ENCODE assay signal across 37 mouse cellular contexts in genomic region chr17:71636786-71637185, GRCm38 (mm10). TPM values are rescaled to one million over a fixed set of nuclear protein-coding genes. Genes with fewer than 3 reads are reported as not detected.
"Had no signal": no experiment of that assay in that cellular context is flagged by ENCODE, and none has a peak within 500 bp of the region (broad histone marks: within the 10 kb centered on the region; RNA-seq: fewer than 3 reads in every experiment).

No protein-coding gene starts in this region.

- H3K4me1 ChIP-seq: limb, embryonic 10.5 days; limb, embryonic 12.5 days; limb, embryonic 13.5 days; limb, embryonic 15.5 days; liver, embryonic 12.5 days; liver, embryonic 13.5 days; liver, embryonic 15.5 days; lung, embryonic 15.5 days; midbrain, embryonic 10.5 days; midbrain, embryonic 12.5 days; midbrain, embryonic 13.5 days; midbrain, embryonic 15.5 days; neural tube, embryonic 12.5 days; neural tube, embryonic 13.5 days had no signal

- H3K27me3 ChIP-seq: limb, embryonic 12.5 days; limb, embryonic 13.5 days; limb, embryonic 15.5 days; liver, embryonic 12.5 days; liver, embryonic 13.5 days; liver, embryonic 15.5 days; lung, embryonic 15.5 days; midbrain, embryonic 12.5 days; midbrain, embryonic 13.5 days; midbrain, embryonic 15.5 days; neural tube, embryonic 12.5 days; neural tube, embryonic 13.5 days had no signal

- H3K4me3 ChIP-seq: limb, embryonic 10.5 days; limb, embryonic 12.5 days; limb, embryonic 13.5 days; limb, embryonic 15.5 days; liver, embryonic 12.5 days; liver, embryonic 13.5 days; liver, embryonic 15.5 days; lung, embryonic 15.5 days; midbrain, embryonic 10.5 days; midbrain, embryonic 12.5 days; midbrain, embryonic 13.5 days; midbrain, embryonic 15.5 days; neural tube, embryonic 12.5 days; neural tube, embryonic 13.5 days had no signal

- DNase-seq: left cerebral cortex, postnatal 4 days; liver; liver, embryonic 13.5 days; liver, postnatal 0 days; lung, adult 18-20 months; lung, adult 2 months; lung, embryonic 14.5 days; lung, postnatal 10 days; lung, postnatal 14 days; lung, postnatal 36 days; lung, postnatal 4 days; midbrain, embryonic 14.5 days had no signal

- H3K27ac ChIP-seq: limb, embryonic 10.5 days; limb, embryonic 12.5 days; limb, embryonic 13.5 days; limb, embryonic 15.5 days; liver, embryonic 12.5 days; liver, embryonic 13.5 days; liver, embryonic 14.5 days; liver, embryonic 15.5 days; lung, embryonic 15.5 days; macrophage; midbrain, embryonic 10.5 days; midbrain, embryonic 12.5 days; midbrain, embryonic 13.5 days; midbrain, embryonic 15.5 days; neural tube, embryonic 12.5 days; neural tube, embryonic 13.5 days had no signal

- H3K4me2 ChIP-seq: limb, embryonic 12.5 days; limb, embryonic 13.5 days; limb, embryonic 15.5 days; liver, embryonic 11.5 days; liver, embryonic 12.5 days; liver, embryonic 13.5 days; liver, embryonic 15.5 days; lung, embryonic 14.5 days; lung, embryonic 15.5 days; midbrain, embryonic 11.5 days; midbrain, embryonic 12.5 days; midbrain, embryonic 13.5 days; midbrain, embryonic 15.5 days; neural tube, embryonic 12.5 days; neural tube, embryonic 13.5 days had no signal

- ATAC-seq: liver, embryonic 12.5 days; liver, postnatal 0 days; lung, postnatal 0 days; midbrain, embryonic 13.5 days; midbrain, embryonic 15.5 days; midbrain, embryonic 16.5 days had no signal

- H3K9me3 ChIP-seq: limb, embryonic 10.5 days; limb, embryonic 12.5 days; limb, embryonic 13.5 days; limb, embryonic 15.5 days; liver, embryonic 12.5 days; liver, embryonic 13.5 days; liver, embryonic 15.5 days; lung, embryonic 15.5 days; midbrain, embryonic 10.5 days; midbrain, embryonic 12.5 days; midbrain, embryonic 13.5 days; midbrain, embryonic 15.5 days; neural tube, embryonic 12.5 days; neural tube, embryonic 13.5 days had no signal

RNA-seq across cellular contexts. Expression of gene Togaram2, which starts 36.3 kb away (rescaled TPM):
- total RNA-seq: liver, adult 2 months; megakaryocyte progenitor cell, adult 5-6 weeks; monocyte, adult 5-6 weeks had no signal
- polyA plus RNA-seq: limb, embryonic 10.5 days; limb, embryonic 11.5 days; limb, embryonic 12.5 days; liver, adult 2 months; liver, embryonic 11.5 days; liver, embryonic 13.5 days; liver, embryonic 15.5 days; liver, embryonic 16.5 days; liver, postnatal 0 days; macrophage; midbrain, embryonic 10.5 days; midbrain, embryonic 11.5 days; neural tube, embryonic 11.5 days had no signal
